Mouse (Mus musculus): ENCODE measurements around the gene Cyp27a1.

Cyp27a1 gene

GRCm38 (mm10) chr1:74713099-74713858 is at the start of gene Cyp27a1:
Gene Cyp27a1 (plus strand): TSS chr1:74713574.
- DNase-seq: peak; percentile 69

- DNase-seq: no peak
These were observed 48.2 kb upstream of the Cyp27a1 start for GRCm38 (mm10) chr1:74665153-74665552.

- no peak for DNase-seq
These were observed 45.0 kb upstream of the Cyp27a1 start for GRCm38 (mm10) chr1:74668371-74668770.

GRCm38 (mm10) chr1:74672731-74673130 is 40.6 kb upstream of the Cyp27a1 start:
- no peak for DNase-seq

GRCm38 (mm10) chr1:74676863-74677262 is 36.5 kb upstream of the Cyp27a1 start:
- DNase-seq: no peak

GRCm38 (mm10) chr1:74677843-74678242 is 35.5 kb upstream of the Cyp27a1 start:
- DNase-seq: no peak

- no peak for DNase-seq
These were observed 26.2 kb upstream of the Cyp27a1 start for GRCm38 (mm10) chr1:74687131-74687530.

- DNase-seq: no peak
These were observed 19.3 kb upstream of the Cyp27a1 start for GRCm38 (mm10) chr1:74693891-74694583.

GRCm38 (mm10) chr1:74695836-74696235 is 17.5 kb upstream of the Cyp27a1 start:
- DNase-seq: no peak

GRCm38 (mm10) chr1:74697416-74697815 is 16.0 kb upstream of the Cyp27a1 start:
- no peak for DNase-seq

GRCm38 (mm10) chr1:74698353-74698752 is 15.0 kb upstream of the Cyp27a1 start:
- no peak for DNase-seq

GRCm38 (mm10) chr1:74698791-74699190 is 14.6 kb upstream of the Cyp27a1 start:
- DNase-seq: no peak

GRCm38 (mm10) chr1:74702142-74702553 is 11.2 kb upstream of the Cyp27a1 start:
- DNase-seq: no peak

GRCm38 (mm10) chr1:74704156-74704555 is 9.2 kb upstream of the Cyp27a1 start:
- no peak for DNase-seq

GRCm38 (mm10) chr1:74705016-74705415 is 8.4 kb upstream of the Cyp27a1 start:
- DNase-seq: no peak

GRCm38 (mm10) chr1:74709566-74709965 is 3.8 kb upstream of the Cyp27a1 start:
- DNase-seq: no peak

GRCm38 (mm10) chr1:74712046-74712445 is 1.3 kb upstream of the Cyp27a1 start:
- DNase-seq: no peak

GRCm38 (mm10) chr1:74712461-74713098 is 794 bp upstream of the Cyp27a1 start:
- DNase-seq: no peak

- no peak for DNase-seq
These were observed 721 bp downstream of the Cyp27a1 start for GRCm38 (mm10) chr1:74713859-74714730.

GRCm38 (mm10) chr1:74714967-74715366 is 1.6 kb downstream of the Cyp27a1 start:
- DNase-seq: no peak

GRCm38 (mm10) chr1:74715468-74715867 is 2.1 kb downstream of the Cyp27a1 start:
- no peak for DNase-seq

- no peak for DNase-seq
These were observed 2.5 kb downstream of the Cyp27a1 start for GRCm38 (mm10) chr1:74715886-74716285.

GRCm38 (mm10) chr1:74718113-74718512 is 4.7 kb downstream of the Cyp27a1 start:
- no peak for DNase-seq

Measured in retina, postnatal 1 day (tissue).